Mouse (Mus musculus): ENCODE measurements at regions not wholly inside any gene's neighbourhood (a gene's known extent, or its start where the extent isn't known, plus 50 kb on each side); places are given as distances from the start of the nearest gene placed in this dataset.
A peak's percentile ranks its signal among the peaks of the same experiment; 100 is the strongest.

DNA sequence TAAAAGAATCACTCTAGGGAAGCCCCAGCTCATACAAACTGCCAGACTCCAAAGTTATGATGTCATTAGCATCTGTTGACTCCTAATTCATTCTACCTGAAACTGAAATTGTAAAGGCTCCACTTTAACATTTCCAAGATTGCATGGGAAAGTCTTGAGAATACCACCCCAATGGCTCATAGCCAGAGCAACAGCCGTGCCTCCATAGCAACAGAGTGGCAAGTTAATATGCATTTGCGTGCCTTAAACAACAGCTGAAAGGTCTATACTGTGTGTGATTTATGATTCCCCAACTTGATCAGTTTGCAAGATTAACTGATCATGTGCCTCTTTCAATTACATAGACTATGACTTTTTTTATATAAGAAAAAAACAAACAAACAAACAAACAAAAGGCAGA lies 190.8 kb upstream of the Ppargc1a start:
- DNase-seq (ENCODE audit: low spot score), result no peak

DNA sequence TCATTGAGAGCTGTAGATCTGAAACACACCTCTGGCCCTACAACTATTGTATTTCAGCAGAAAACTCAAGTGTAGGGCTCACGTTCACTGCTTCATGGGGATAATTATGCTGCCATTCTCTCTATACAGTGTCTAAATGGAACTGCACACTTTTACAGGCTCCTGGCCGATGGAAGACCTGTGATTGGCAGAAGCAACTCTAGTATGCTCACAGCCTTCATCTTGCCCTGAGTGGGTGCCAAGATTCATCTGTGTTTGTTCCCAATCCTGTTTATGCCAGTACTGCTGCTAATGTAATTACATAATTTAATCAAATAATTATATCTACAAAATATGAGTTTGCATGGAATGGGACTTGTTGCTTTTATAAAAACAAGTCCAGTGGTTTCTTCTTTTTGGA lies 190.3 kb upstream of the Ppargc1a start:
- DNase-seq (ENCODE audit: low spot score), result no peak

DNA sequence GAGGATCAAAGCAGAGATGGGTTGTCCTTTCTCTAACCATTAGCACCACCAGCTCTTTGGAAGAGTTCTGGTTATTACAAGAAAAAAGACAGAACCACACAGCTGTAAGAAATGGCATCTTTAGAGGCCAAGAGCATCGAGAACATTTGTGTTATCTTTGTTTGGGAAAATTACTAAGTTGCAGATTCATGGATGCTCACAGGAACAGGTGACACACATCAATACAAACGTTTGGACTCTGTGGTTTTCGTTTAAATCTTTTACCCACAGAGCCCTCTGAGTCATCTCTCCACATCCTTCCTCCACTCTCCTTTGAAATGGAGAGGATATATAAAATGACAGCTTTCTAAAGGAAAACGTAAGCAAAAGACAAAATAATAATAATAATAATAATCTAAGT lies 184.5 kb upstream of the Ppargc1a start:
- no peak for DNase-seq (ENCODE audit: low spot score)

DNA sequence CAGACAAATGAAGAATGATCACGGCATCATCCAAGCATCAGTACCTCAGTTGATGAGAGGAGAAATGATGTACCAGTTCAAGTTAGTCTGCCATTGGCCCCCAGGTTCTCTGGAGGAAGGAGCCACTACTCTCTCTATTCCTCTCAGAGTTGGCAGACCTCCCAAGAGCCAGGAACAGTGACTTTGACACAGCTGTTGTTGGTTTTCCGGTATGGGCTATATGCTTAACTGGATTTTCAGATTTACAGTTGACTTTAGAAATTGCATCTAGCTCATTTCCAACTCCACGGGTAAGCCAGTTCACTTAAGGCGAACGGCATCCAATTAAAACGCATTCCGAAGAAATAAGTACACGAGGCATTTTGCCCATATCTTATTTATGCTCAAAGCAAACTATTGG lies 182.9 kb upstream of the Ppargc1a start:
- DNase-seq (ENCODE audit: low spot score), result no peak

DNA sequence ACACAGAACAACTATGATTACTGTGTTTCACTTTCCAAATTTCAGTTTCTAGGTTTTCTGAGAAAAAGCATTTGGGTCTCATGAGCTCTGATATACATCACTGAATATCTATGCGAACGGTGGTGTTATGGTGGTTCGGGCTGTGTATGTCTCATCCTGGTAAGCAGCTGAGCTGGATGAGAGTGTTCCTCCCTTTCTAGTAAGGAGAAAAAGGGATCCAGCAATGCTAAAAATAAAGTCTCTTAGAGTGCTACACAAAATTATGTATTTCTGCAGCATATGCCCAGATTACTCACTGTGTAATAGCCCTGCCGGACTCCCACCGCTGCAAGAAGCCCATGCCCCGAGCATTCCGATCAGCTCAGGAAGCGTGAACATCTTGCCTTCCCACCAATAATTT lies 173.4 kb upstream of the Ppargc1a start:
- no peak for DNase-seq (ENCODE audit: low spot score)

DNA sequence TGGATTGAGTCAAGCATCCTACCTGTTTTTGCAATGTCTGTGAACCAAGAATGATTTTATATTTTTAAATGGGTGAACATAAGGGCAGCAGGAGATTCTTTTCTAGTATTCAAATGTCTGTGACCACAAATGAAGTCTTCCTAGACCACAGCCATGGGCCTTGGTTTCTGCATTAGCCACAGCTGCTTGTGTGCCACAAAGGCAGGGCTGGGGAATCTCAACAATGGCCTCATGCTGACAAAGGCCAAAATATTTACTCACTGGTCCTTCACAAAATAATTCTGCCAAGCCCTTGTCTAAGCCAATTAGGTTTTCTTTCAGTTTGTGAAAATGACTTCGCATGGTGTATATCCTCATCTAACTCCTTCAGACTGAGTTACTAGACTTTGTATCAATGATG lies 162.7 kb upstream of the Ppargc1a start:
- no peak for DNase-seq (ENCODE audit: low spot score)

DNA sequence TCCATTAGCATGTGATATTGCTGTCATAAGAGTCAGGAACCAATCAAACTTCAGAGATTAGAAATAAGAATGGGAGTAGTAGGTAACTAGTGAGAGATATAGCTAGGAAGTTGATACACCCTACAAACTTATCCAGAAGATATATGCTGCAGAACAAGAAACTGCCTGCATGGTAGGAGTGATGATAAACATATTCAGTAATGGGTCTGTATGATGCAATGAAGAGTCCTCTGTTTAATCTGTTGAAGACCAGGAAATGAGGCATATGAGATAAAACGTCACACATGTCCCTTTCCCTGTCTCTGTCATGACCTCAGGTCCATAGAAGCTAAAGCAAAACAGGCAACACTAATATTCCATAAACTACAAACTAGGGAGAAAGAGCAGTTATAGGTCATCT lies 162.2 kb upstream of the Ppargc1a start:
- no peak for DNase-seq (ENCODE audit: low spot score)

DNA sequence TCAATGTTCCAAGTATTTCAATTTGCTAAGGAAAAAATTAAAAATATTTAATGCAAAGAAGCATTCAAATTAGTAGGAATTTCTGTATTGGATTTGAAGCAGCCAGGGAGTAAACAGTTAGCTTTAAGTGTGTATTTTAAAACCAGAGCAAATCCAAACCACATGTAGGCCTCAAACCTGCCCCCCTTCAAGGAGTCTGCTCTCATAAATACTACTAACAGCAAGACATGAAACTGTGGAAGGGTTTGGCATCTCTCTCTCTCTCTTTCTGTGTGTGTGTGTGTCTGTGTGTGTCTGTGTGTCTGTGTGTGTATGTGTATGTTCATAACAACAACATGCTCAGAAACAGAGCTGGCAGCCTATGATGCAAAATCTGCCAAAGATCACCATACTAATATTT lies 159.2 kb upstream of the Ppargc1a start:
- no peak for DNase-seq (ENCODE audit: low spot score)

DNA sequence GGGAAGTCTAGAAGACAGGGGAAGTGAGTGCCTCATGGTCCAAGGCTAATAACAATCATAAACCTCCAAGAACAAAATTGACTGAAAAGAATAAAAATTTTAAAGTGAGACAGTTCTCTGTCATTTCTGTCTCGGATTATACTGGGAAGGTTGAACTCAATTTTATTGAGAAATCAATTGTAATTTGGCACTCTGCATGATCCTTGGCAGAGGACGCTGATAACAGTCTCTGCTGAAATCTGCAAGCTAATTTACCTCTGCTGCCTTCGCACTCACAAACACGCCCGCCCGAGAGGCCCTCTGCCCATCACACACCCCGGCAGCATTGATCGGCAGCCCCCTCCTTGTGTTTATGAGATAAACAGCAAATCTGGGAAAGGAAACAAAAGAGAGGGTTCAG lies 151.4 kb upstream of the Ppargc1a start:
- no peak for DNase-seq (ENCODE audit: low spot score)

DNA sequence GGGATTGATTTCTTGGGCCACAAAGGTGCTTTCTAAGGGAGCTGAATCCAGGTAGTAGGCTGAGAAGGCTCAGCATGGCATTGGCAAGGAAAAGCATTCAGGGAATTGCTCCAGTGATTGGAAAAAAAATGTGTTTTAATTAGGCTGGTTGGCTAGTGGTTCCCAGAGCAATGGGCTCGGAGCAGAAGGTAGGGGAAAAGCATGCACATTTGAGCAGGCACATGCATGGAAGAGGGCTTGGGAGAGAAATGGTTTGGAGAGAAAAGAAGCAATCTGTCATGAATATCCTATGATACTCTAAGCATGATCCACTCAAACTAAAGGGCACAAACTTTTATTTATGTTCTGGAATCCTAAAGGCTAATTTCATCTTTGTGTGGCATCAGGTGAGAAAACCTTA lies 150.9 kb upstream of the Ppargc1a start:
- no peak for DNase-seq (ENCODE audit: low spot score)

DNA sequence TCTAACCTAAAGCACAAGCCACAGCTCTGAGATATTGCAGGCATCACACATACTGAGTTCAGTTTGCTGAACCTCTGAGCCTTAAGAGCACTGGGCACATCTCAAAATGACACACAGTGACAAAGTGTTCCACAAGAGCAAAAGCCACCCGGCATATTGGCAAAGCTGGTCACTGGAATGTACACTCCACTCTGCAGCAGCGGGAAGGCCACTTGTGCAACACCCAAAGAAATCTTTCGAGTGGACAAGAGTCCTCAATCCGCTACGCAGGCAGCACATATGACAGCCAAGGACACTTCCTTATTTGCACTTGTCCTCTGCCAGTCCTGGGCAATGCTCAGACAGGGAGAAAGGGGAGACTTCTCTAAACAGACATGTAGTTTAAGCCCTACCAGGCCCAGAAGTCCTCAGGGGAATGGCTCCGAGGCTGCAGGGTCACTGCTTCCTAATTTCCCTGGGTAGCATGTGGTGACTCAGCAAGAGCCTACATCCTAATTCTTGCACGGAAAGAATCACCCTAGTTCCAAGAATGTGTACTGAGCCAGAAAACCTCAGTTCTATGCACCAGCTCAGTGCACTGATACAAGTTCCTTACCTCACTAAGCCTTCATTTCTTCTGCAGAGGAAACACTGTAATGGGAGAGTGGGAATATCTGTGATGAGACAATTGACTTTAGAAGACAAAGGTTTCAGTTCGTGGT lies 144.5 kb upstream of the Ppargc1a start:
- DNase-seq (ENCODE audit: low spot score), result peak; percentile 54

DNA sequence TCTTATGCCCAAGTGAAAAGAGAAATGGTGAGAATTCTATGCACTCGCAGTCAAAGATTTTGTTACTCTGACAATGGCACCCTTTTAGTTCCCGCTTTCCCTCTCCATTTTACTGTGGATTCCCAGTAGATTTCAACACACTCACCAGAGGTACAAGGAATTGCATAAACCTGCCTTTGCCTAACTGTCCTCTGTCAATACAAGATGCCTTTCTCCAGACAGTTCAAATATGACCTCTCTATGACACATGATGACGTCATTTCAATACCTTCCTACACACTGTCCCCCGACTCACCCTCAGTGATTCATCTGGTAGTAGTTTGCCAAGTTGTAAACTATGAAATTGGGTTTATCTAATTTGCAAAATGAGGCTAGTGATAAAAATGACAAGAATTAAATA lies 143.1 kb upstream of the Ppargc1a start:
- DNase-seq (ENCODE audit: low spot score), result no peak

DNA sequence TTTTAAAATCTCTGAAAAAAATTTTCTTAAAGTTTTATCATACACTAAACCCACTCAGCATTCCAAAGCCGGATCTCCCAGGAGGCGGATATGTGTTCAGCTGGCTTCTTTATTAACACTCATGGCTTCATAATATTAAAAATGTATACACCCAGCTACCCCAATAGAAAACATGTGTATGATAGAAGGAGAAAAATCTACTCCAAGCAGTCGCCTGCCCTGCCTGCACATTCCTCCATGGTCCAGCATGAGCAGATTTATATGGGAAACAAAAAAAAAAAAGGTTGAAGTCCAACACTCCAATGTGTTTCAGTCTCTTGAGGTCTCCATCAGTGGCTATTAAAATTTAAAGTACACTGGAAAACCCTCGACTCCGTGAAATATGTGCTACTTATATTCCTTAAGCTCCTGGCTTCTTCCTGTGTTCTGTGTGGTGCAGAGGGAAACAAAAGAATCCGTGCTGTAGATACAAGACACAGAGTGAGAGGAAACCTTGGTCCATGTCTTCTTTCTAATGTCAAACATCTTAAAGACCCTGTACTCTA lies 142.0 kb upstream of the Ppargc1a start:
- no peak for DNase-seq (ENCODE audit: low spot score)

DNA sequence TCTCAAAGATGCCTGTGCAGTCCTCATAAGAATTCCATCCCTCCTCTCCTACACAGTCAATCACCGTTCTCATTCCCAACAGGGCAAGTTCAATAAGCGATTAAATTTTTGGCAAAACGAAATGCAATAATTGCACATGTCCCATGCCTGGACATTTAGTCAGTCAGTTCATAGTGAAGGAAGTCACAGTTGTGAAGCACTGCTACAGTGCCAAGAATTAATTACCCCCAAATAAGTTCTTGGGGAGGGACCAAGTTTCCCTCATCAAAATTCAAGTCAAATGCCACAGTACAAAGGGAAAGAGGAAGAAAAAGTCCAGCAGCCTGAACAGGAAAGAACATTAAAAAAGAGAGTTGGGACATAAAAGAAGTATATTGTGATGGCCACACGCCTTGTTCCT lies 112.4 kb upstream of the Ppargc1a start:
- no peak for DNase-seq (ENCODE audit: low spot score)

DNA sequence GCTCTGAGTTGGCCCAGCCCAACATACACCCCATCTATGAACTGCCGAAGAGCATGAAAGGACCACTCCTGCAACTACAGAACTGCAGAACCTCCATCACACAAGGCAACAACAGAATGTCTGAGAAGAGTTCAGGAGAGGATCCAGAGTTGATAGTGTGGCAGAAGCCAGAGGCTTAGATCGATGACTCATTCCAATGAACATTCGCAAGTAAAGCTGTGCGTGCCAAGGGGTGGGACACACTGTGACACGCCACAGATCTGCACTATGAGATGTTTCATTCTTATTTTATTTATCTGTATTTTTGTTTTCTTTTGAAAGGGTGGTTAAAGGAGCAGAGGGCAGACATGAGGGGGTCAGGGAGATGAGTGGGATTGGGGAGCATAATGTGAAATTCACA lies 103.7 kb upstream of the Ppargc1a start:
- DNase-seq (ENCODE audit: low spot score), result no peak

DNA sequence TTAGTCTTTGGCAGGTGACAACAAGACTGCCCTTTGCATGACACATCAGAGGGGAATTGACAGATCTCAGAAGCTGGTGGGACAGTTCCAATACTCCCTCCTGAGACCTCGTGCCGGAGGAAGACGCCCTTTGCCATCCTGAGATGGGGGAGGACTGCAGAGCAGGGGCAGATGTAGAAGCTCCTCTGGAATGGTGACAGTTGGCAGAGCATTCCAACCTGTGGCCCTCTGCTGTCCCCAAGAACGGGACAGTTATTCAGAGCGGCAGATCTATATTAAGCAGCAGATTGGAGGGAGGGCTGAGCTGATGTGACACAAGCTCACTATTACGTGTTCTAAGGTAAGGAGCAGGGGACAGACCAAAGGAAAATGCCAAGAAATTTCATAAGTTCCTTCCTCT lies 97.7 kb upstream of the Ppargc1a start:
- DNase-seq (ENCODE audit: low spot score), result no peak

DNA sequence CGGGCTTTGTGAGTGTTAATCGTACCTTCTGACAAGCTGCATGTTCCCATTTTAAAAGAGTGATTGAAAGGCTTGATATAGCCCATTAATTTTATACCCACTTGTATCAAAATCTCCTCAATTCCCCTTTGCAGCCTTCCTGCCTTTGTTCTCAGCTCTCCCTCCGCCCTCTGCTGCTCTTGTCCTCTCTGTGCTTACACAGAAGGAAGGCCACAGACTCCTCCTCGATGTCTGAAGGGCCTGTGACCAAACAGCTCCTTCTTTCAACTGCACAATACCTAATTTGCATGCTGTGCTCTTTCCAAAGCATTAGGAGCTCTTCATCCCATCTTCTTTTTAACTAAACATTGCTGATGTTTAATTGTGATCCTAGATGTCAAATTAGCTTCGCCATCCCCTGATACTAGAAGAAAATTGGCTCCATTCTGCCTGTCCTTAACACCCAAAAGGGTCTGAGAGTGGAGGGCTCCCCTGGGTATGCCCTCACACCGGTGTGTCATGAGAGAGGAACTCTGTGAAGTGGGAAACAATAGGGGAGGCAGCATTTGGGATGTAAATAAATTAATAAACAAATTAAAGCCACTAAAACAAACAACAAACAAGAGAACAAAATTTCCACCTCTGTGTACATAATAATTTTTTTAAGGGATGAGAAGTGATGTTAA lies 90.8 kb upstream of the Ppargc1a start:
- no peak for DNase-seq (ENCODE audit: low spot score)

DNA sequence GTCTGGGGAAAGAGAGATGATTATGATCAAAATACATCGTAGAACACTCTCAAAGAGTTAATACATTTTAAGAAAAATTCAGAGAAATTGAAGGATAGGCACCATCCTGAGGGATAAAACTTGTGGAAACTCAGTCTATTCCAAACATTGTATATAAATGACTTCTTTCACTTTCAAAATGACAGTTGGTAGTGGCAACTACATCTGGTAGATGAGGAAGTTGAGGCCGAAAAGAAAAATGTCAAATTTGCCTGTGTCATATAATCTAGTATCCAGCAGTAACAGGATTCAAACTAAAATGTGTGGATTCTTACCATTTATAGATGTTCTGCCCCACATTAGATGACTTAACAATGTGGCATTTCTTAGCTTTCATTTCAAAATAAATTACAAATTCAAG lies 86.0 kb upstream of the Ppargc1a start:
- no peak for DNase-seq (ENCODE audit: low spot score)

DNA sequence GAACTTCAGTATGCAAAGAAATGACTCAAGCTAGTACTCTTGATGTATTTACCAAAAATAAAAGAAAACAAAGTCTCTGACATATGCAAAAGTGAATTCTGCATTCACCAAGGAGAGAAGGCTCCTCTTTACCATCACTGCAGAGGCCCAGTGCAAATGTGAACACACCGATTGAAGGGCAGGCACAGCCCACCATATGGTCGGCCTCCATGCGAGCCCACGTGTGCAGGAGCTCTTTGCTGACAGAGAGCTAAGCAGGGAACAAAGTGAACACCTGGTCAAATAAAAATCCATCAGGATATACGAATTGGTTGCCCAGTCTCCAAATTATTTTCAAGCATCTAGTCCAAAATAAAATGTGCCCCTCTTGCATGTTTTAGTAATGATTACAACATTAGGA lies 56.9 kb upstream of the Ppargc1a start:
- no peak for DNase-seq (ENCODE audit: low spot score)

Data from lung, postnatal 25 days (tissue).